Mouse (Mus musculus) T-helper 2 cell (primary cell): ENCODE results near the gene Eef1a2.

Source experiments
- in situ Hi-C: fragments of 300-600 bp; cut with MboI, MseI; formaldehyde crosslinking; loops from one replicate; pipeline ENCODE4 v1.15.1; 2025; ENCODE audit warnings: high pct_unique_total_duplicates

Eef1a2 gene

GRCm38 (mm10) chr2:181133837-181134590 lies 22.8 kb downstream of the Eef1a2 start:
- in situ Hi-C loops: no loop called here

GRCm38 (mm10) chr2:181130245-181130644 lies 26.6 kb downstream of the Eef1a2 start:
- in situ Hi-C loops: no loop called here

GRCm38 (mm10) chr2:181128963-181129362 lies 27.9 kb downstream of the Eef1a2 start:
- in situ Hi-C loops: no loop called here

- in situ Hi-C loops: no loop called here
Measured at GRCm38 (mm10) chr2:181127786-181128185, 29.0 kb downstream of the Eef1a2 start.

- in situ Hi-C loops: no loop called here
Measured at GRCm38 (mm10) chr2:181125726-181126455, 30.9 kb downstream of the Eef1a2 start.

- in situ Hi-C loops: no loop called here
Measured at GRCm38 (mm10) chr2:181122642-181123041, 34.2 kb downstream of the Eef1a2 start.

- in situ Hi-C loops: no loop called here
Measured at GRCm38 (mm10) chr2:181120922-181121449, 35.8 kb downstream of the Eef1a2 start.

- in situ Hi-C loops: no loop called here
Measured at GRCm38 (mm10) chr2:181119952-181120351, 36.9 kb downstream of the Eef1a2 start.

- in situ Hi-C loops: no loop called here
Measured at GRCm38 (mm10) chr2:181116436-181116835, 40.4 kb downstream of the Eef1a2 start.

GRCm38 (mm10) chr2:181115367-181115766 lies 41.4 kb downstream of the Eef1a2 start:
- in situ Hi-C loops: no loop called here

GRCm38 (mm10) chr2:181113762-181114361 lies 43.0 kb downstream of the Eef1a2 start:
- in situ Hi-C loops: no loop called here

GRCm38 (mm10) chr2:181111665-181112064 lies 45.1 kb downstream of the Eef1a2 start:
- in situ Hi-C loops: no loop called here

GRCm38 (mm10) chr2:181104111-181104510 lies 52.7 kb downstream of the Eef1a2 start:
- in situ Hi-C loops: no loop called here

- in situ Hi-C loops: no loop called here
Measured at GRCm38 (mm10) chr2:181102161-181102560, 54.7 kb downstream of the Eef1a2 start.

GRCm38 (mm10) chr2:181101626-181102025 lies 55.2 kb downstream of the Eef1a2 start:
- in situ Hi-C loops: no loop called here

- in situ Hi-C loops: no loop called here
Measured at GRCm38 (mm10) chr2:181100087-181100486, 56.7 kb downstream of the Eef1a2 start.
